Mouse (Mus musculus) R1 (cell line): ENCODE results near the gene Spdya.
"Not testable (repeated sequence)": the region's sequence is repeated elsewhere in the genome, so short reads cannot be mapped to it uniquely, and the experiment has no call there.

Experiments used
- DNase-seq: peaks from one replicate; pipeline ENCODE4 v3.0.0-alpha.2; 2018; ENCODE audit warnings: low read depth, low spot score

Spdya gene

DNA sequence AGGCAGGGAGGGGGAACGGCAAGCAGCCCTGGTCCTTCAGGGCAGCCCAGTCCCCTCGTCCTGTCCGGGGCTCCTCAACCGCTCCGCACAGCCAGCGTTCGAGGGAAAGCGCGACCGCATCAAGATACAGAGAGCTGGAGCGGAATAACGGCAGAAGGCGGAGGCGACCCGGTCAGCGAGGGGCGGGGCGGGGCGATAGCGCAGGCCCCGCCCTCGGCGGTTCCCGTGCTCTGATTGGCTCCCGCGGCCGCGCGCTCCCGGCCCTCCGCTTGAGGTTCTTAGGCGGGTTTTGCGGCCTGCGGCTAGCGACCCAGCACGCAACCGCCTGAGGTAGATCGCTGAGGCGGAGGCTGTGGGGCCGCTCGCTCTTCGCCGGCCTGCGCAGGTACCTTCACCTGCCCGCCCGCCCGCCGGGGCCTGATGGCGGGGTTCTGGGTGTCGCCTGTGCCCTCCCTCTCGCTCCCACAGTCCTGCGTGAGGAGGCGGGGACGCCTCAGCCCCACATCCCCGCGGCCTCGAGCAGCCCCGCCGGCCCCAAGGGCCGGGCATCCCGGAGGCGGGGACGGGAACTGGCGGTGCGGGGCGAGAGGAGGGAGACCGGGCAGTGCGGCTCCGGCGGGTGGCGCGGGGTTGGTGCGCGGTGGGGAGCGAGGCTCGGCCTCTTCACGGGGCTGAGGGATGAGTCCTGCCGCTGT lies at the start of gene Spdya:
Gene Spdya, plus strand, starts transcription at position 305 of the 695 bp plus-strand sequence.
- DNase-seq: peak; percentile 89

DNA sequence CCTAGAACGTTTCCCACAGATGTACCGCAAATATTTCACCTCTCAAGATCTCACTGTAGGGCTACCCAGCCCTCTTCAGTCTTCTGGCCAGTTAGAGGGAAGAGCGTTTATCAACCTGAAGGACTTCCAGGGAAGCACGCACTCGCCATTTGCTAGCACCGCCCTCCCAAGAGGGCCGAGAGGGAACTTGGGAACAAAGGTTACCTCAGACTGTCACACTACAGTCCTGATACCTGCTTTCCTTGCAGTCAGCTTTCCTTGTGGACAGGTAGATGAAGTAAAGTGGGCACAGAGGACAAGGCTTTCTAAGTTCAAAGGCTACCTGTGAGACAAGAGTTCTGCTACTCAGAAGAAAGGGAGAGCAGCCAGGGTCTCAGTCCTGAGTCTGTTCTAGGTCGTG lies 45.0 kb upstream of the Spdya start:
- DNase-seq: no peak

DNA sequence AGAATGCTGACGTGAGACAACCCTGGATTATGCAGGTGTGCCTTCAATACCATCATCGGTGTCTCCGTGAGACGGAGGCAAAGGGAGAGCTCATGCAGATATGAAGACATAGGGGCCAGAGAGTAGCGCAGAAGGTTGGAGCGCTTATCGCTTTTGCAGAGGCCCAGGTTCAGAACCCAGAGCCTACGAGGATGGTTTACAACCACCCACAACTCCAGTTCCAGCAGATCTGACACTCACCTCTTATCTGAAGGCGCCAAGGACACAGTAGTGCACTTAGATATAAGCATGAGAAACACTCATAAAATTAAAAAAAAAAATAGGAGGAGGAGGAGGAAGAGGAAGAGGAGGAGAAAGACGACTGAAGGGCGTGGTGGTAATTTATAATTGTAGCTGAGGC lies 41.6 kb upstream of the Spdya start:
- DNase-seq: no peak

DNA sequence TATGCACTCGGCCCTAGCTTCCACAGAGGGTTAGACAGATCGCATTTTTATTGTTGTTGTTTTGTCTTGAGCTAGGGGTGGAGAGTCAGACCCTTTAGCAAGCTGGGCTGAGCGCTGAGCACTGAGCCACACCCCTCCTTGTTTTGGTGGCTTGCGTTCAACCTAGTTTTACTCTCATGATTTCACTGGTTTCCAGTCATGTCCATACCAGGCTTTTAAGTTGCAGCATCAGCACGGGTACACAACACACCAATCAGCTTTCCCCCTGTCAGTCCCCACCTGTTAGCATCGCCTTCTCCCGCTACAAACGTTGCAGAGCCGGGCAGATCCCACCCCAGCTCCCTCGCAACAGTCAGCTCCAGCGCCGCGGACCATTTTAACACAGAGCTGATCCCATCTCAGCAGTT lies 25.6 kb upstream of the Spdya start:
- DNase-seq: peak; percentile 75

DNA sequence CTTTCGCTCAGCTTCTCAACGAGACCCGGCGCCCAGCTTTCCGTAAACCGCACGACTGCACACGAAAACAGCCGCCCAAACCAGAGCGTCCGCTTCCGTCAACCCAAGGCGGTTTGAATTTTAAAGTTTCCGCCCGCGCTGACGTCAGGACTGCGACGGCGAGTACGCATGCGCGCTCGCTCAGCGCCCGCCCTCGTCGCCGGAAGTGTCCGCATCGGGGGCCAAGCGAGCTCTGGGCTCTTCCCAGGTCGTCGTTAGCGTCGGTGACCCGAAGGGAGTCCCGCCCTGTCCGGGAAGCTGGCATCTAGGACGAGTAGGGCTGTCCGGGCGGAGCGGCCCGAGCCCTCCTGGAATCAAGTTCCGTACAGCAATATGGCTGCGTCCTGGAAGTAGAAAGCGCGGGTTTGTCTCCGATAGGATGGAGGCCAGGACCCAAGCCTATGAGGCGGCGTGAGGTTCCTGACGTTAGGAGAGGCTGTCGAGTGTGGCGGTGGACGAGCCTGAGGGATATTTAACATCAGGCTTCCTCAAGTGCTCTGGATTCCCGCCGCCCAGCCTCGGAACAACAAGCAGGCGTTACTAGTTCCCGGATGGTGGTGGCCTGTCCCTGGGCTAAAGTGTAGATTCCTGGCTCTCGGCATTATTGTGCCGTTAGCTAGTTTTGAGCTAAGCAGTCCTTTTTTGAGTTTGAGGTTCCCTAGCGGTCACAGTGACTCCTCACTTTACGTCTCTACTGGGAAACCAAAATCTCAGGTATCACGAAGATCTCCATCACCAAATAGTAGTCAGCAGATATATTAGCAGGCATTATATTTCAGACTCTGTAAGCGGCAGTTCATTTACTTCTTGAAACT lies 24.9 kb upstream of the Spdya start, which contains the start of gene Ndc80:
Gene Ndc80, minus strand, starts transcription at position 147 of the 854 bp plus-strand sequence.
- peak; percentile 96 for DNase-seq

DNA sequence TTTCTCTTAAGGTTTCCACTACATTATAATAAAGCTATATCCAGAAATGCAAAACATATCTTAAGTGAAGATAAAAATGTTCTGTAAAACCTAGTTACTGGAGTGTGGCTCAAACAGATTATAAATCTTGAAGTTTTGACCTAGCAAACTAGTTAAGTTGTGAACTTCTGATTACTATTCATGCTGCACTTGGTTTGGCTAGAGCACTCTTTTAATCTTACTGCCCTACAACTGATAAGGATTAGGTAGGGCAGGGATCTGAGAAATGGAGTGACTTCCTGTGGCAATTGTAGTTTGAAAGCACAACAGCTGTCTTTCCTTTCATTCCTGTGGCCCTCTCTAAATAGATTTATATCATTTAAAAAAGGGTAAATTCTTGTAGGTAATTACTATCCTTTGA lies 23.8 kb upstream of the Spdya start:
- no peak for DNase-seq

DNA sequence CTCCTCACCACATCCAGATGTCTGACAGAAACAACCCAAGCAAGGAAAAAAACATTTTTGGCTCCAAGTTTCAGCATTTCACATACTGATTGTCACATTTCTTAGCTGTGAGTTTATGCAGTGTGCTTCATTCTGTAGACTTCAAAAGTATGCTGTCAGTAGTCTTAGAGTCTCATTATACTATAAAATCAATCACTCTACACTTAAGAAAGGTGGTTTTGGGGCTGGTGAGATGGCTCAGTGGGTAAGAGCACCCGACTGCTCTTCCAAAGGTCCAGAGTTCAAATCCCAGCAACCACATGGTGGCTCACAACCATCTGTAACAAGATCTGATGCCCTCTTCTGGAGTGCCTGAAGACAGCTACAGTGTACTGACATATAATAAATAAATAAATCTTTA lies 16.3 kb upstream of the Spdya start:
- not testable (repeated sequence) for DNase-seq

DNA sequence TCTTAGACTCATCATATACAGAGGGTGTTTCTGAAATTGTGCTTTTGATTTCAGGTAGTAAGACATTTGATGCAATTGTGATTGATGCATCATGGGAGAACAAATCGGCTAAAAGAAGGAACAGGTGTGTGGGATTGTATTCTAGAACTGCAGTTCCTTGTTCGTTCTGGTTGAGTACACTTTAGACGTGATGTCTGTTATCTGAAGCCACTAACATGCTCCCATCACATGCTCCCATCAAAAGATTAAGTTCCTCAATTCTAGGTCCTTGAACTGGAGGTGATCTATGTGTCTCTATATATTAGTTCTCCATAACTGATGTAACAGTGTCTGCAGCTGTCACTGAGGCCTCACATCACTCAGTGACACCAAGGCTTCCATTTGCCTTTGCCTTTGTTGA lies 14.7 kb upstream of the Spdya start:
- DNase-seq: no peak

DNA sequence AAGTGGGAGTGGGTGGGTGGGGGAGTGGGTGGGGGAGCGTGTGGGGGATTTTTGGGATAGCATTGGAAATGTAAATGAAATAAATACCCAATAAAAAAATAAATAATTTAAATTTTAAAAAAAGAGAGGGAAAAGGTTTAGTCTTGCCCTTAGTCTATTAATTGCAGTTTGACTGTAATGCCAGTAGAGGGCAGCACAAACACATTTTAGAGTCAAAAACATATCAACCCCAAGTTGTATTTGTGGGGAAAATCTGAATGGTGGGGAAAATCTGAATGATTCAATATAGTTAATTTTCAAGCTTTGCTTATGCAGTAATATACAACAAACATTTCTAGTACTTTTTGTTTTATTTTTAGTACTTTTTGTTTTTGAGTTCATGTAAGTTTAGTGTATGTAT lies 3.3 kb upstream of the Spdya start:
- peak; percentile 38 for DNase-seq

DNA sequence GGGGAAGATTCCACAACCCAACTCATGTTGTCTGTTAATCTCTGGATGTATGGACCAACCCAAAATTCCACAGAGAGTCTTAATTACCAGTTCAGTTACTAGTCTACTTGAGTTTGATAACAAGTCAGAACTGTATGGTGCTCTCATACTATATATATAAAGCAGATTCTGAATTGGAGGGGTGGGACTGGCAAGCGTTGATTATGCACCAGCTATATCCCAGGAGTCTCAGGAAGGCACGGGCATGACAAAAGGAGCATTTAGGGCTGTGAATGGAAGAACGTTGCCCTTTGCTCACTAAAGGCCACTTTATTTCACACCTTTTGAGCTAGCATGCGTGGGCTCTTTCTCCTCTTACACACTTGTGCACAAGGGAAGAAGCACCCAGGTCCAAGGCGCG lies 511 bp upstream of the Spdya start:
- no peak for DNase-seq

DNA sequence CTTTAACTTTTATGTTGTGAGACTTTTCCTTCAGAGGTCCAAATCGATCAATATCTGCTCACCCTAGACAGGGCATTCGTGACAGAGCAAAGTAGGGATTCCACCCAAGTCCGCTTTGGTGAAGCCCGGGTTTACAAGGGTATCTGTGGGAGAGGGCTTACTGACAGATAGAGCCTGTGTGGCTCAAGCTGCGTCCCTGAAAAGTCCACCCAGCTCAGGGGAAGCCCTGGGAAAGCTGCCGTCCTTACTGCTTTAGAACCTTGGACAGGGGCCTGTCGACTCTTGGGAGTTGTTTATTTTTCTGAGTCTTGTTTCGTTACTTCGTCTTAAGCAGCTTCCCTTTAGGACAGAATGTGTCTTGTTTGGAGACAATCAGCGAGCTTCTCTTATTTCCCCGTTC lies 1.0 kb downstream of the Spdya start:
- DNase-seq: peak; percentile 38

DNA sequence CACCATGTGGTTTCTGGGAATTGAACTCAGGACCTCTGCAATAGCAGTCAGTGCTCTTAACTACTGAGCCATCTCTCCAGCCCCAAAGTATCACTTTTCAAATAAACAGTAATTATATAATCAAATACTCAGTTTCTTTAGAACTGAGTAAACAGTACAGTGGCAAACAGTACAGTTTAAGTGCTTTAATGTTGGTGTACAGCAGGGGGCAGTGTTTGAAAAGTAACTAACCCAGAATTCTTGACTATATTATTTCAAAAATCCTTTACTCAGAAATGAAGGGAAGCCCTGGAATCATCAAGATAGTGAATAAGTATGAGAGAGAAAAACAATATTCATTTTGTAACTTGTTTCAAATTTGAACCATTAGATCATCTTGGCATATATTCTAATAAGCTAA lies 9.8 kb downstream of the Spdya start:
- DNase-seq: peak; percentile 27

DNA sequence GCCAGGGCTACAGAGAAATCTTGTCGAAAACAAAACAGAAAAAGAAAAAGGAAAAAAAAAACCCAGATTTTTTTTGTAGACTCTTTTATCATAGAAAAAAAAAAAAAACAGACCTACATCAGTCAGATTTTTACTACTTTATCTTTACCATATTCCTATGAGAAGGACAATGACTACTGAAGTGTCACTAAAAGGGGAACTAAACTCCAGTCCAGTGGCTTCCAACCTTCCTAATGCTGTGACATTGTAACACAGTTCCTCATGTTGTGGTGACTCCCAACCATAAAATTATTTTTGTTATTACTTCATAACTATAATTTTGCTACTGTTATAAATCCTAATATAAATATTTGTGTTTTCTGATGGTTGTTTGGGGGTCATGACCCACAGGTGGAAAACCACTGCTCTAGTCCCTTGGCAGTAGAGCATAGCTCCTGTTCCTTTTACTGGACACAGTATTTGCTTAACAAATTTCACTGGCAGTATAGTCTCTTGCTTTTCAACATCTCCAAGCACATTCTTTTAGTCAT lies 27.4 kb downstream of the Spdya start:
- no peak for DNase-seq

DNA sequence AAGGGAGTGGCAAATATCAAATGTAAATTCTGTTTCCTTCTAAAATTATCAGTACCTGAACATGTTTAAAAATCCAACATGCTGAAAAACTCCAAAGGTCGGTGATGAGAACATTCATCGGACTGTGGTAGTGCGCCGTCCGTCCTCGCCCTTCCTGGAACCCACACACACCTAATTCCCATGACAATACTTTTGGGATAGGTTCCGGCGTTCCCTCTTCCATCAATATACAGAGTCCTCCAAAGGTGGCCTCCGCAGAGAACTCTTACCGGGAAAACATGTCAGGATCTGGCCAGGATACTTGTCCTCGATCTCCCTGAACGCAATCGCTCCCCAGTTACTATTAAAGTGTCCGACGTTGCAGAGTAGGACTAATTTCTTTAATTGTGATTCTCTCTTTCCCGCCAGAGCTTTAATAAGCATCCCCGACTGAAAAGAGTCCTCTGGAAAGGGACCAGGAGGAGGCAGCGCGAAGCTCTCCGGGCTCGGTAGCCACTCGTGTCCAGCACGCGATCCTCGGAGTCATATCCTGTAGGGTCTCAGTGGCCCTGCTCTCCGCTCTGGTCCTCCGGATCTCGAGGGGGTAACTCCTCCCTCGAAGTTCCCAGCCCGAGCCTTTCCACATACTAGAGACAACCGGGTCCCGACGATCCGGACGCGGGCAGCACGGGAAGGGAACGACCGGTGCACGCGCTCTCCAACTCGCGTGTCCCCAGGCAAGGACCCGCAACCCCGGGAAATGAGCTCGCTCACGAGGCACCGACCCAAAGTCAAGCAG lies 46.2 kb downstream of the Spdya start:
- DNase-seq: peak; percentile 70

DNA sequence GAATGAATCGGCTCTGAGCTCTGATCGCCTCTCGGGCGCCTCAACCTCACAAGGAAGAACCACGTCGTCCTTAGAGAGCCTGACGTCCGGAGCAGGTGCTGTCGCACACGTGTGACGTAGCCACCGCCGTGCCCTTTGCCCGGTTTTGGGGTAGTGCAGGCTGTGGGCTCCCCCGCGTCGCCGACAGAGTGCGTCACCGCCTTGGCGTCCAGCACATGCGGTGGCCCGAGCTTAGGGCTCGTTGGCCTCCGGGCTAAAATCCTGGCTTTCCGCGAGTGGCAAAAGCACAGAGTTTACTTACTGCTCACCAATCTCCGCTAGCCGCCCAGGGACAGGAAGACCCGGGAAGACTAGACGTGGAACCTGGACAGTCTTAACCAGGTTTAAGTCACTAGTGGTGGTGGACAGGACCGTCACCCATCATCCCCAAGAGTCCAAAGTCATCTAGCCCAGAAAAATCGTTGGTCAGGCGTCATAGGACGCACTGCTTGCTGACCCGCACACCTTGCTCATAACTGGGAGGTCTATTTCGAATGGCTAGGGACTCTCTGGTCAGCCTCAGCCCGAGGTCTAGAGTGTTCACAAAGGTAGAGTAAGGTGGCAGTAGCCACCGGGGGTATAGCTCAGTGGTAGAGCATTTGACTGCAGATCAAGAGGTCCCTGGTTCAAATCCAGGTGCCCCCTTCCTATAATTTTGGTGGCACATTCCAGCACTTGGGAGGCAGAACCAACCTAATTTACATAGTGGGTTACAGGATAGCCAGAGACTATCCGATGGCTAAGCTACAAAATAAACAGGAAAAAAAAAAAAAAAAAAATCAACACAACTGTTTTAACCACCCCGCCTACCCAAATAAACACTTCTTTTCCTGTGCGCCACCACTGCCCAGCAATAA lies 47.0 kb downstream of the Spdya start:
- DNase-seq: peak; percentile 94

DNA sequence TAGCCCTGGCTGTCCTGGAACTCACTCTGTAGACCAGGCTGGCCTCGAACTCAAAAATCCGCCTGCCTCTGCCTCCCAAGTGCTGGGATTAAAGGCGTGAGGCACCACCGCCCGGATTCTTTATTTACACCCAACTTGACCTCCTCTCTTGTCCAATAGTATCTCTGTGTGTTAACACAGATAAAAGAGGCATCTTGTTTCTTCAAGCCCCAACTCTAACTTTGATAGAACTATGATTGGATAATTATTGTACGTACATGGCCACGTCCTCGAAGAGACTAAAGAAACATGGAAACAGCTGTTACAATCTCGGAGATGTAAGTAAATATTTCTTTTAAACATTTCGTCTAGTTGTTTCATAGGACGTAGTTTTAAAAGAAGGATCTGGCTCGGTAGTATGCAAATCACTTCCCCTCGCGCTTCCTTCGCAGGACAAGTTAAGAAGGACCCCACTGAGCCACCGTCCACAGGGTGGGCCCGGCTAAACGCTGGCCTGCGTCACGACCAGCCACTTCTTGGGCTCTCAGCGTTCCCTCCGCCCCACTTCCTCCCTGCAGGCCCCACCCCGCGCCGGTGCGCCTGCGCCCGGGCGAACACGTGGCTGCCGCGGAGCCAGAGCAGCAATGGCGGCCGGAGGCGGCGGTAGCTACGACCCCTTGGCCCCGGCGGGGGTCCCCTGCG lies 63.9 kb downstream of the Spdya start, which contains the start of gene Wdr43:
Gene Wdr43, plus strand, starts transcription at position 258 of the 681 bp plus-strand sequence.
- DNase-seq: peak; percentile 98

DNA sequence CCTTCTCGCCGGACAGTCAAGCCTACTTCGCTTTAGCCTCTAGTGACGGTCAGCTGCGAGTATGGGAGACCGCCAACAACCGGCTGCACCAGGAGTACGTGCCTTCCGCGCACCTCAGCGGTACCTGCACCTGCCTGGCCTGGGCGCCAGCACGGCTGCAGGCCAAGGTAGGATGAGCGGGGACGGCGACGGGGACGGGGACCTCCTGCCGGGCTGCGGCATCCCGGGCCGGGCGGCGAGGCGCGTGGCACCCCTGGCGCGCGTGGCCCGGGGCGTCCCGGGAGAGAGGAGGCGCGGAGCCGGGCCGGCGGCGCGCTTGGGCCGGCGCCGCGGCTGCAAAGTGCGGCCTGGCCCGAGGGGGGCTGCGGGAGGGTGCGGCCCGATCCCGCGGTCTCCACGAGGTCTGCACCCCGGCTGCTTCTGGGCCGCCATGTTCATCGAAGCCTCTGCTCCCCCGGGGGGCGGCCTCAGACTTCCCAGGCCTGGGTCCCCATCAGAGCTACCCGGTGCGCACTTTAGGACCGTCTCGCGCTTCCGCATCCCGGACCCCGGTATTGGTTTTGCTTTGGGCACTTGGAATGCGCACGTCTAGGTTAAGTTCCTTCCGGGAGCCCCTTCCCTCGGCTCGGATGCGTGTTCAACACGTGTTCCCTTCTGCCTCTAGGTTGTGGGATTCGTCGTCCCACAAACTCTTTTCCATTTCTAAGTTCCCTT lies 64.6 kb downstream of the Spdya start:
- DNase-seq: peak; percentile 65

DNA sequence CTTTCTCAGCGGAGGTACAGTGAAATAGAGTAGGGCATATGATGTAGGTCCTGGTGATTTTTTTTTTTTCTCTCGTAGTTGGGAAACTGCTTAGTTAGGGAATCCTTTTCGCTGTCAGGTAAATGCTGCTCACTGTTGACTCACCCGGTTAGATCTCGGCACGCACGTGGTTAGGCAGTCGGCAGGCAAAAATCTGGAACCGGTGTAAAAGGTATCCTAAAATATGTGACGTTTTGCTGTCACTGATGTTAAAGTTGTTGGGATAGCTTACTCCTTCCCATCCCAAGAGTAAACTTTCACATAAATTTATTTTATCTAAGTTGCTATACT lies 65.1 kb downstream of the Spdya start:
- DNase-seq: no peak

DNA sequence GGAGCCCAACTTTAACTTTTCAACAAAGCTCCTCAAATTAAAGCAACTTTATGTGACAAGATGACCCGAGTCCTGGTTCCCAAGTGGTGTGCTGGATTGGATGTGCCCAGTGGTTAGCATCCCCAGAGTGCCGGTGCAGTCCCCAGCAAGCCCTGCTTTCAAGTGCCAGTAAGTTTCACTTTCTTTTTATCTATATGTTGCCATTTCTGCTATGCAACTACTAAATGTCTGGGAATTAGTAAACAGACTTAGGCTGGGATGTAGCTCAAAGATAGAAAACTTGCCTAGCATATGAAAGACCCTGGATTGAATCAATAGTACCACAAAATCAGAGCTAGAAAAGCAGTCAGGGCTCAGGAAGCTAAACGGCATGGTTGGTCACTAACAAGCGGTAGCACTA lies 66.1 kb downstream of the Spdya start:
- no peak for DNase-seq

DNA sequence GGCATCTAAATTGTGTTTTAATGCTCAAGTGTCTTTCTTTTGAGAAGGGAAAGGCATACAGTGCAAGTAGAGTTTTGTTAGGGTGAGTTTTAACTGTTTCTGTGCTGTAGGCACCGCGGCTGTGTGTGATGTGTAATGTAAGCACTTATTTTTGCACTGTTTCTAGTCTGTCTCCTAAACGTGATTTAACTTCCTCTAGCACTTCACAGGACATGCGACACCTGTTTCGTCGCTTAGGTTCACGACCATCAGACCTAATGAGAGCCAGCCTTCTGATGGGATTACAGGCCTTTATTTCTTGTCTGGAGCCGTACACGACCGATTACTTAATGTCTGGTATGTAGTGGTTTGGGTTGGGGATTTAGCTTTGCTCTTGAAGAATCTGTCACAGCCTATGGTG lies 79.9 kb downstream of the Spdya start:
- DNase-seq: no peak
